Mouse (Mus musculus) embryonic facial prominence, embryonic 10.5 days (tissue): ENCODE data around the gene Cit. TPM values are rescaled to one million over a fixed set of nuclear protein-coding genes. Genes with fewer than 3 reads are reported as not detected.

Experiments
- DNase-seq: peaks from one replicate; pipeline ENCODE4 v3.0.0-alpha.2; 2017; ENCODE audit warnings: low spot score
- H3K27ac ChIP-seq: fragments of 300-500 bp; sonication (generic); replicated peaks from 2 replicates; pipeline ENCODE4 v1.5.1; 2016; ENCODE audit warnings: mild to moderate bottlenecking
- H3K27me3 ChIP-seq: fragments of 300-500 bp; sonication (generic); replicated peaks from 2 replicates; pipeline ENCODE4 v1.6.1; 2016; ENCODE audit warnings: low read depth, mild to moderate bottlenecking; ENCODE audit not compliant: poor library complexity, severe bottlenecking
- H3K36me3 ChIP-seq: fragments of 300-500 bp; sonication (generic); replicated peaks from 2 replicates; pipeline ENCODE4 v1.6.1; 2016; ENCODE audit warnings: mild to moderate bottlenecking, moderate library complexity
- H3K4me1 ChIP-seq: fragments of 300-500 bp; sonication (generic); 2 replicates; pipeline ENCODE4 v1.6.1; 2016
- H3K4me3 ChIP-seq: fragments of 300-500 bp; sonication (generic); 2 replicates; pipeline ENCODE4 v1.5.1; 2016; ENCODE audit warnings: mild to moderate bottlenecking, moderate library complexity
- H3K9me3 ChIP-seq: fragments of 300-500 bp; sonication (generic); 2 replicates; pipeline ENCODE4 v1.6.1; 2016; ENCODE audit warnings: mild to moderate bottlenecking
- WGBS: fragments of 180-500 bp; shearing (Covaris S2); methylation state at CpG from one replicate; pipeline ENCODE4 v1.1.7; 2016; 5-methylcytosine and 5-hydroxymethylcytosine counted together
- polyA plus RNA-seq: library from polyadenylated mRNA; unstranded; fragments of >200 nt; fragmentation: Nextera tagmentation; extraction: Ambion mirVana; gene quantifications from 2 replicates; pipeline ENCODE4 v1.2.1, GENCODE M21; 2016

Cit gene
- polyA plus RNA-seq, 1 experiment from 2014 or later, result 41.3 TPM

DNA sequence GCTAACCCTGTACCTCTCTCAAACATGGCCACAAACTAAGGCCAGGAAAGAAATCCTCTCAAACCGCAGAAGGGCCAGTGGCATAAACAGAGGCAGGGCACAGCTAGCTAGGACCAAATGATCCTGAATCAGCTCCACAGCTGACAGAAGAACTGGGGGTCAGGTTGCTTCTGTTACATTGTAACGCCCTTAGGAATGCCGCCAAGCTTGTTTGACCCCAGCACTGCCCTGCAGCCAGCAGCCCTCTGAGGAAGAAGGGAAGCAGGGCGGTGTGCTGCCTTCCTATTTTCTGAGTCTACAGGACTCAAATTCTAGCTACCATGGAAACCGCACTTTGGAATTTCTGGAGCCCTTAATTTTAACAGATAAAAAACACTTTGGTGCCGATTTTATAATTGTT lies 13.6 kb downstream of the Cit start:
- no peak overlapping the region for H3K4me3 ChIP-seq
- DNase-seq, result peak; percentile 55
- no peaks in the 10 kb centered on the region for H3K9me3 ChIP-seq
- H3K4me1 ChIP-seq, result peaks cover 11% of the 10 kb centered on the region
- no peak overlapping the region; the same call in 1 of the 2 replicates for H3K27ac ChIP-seq
- no peaks in the 10 kb centered on the region for H3K27me3 ChIP-seq
- 68% methylated on average over 6 of the region's 6 CpGs for WGBS
- peaks cover 90% of the 10 kb centered on the region for H3K36me3 ChIP-seq

DNA sequence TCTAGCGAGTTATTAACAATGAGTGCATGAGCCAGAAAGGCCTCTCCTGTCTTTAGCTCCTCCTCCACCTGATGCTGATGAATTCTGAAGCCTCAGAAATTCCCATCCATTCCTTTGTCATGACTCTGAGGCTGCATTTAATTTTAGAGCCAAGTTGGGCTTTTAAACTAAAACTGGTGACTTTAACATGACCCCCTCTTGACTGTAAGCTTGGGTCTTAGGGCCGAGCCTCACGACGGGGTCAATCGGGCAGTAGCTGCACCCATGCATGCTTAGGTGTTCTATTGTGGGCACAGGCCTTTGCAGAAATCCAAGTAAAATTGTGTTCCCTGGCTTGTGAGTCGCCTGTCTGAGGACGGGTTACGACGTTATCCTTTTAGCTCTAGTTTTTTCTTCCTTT lies 14.4 kb downstream of the Cit start:
- H3K27me3 ChIP-seq, result no peaks in the 10 kb centered on the region
- no peak for DNase-seq
- no peak overlapping the region; the same call in 1 of the 2 replicates for H3K27ac ChIP-seq
- H3K36me3 ChIP-seq, result peaks cover 90% of the 10 kb centered on the region
- peaks cover 11% of the 10 kb centered on the region for H3K4me1 ChIP-seq
- H3K9me3 ChIP-seq, result no peaks in the 10 kb centered on the region
- no peak overlapping the region for H3K4me3 ChIP-seq
- WGBS, result 86% methylated on average over 9 of the region's 9 CpGs

DNA sequence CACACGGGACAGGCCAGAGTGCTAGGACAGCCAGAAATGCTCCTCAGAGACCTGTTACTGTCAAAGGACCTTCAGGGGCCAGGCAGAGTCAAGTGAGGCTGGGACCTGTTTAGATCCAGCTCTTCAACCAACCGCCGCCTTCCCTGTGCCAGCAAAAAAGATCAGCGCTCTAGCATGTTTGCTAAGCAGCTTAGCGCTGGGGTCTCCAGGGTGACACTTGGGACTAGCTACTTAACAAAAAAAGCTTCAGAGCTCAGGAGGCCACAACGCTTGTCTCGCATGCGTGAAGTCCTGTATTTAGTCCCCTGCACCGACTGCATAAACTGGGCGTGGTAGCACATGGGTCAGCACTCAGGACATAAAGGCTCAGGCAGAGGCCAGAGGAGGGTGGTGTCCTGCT lies 16.9 kb downstream of the Cit start:
- 92% methylated on average over 10 of the region's 10 CpGs for WGBS
- H3K9me3 ChIP-seq, result no peaks in the 10 kb centered on the region
- H3K27me3 ChIP-seq, result no peaks in the 10 kb centered on the region
- H3K4me3 ChIP-seq, result no peak overlapping the region
- H3K4me1 ChIP-seq, result peaks cover 11% of the 10 kb centered on the region
- no peak overlapping the region for H3K27ac ChIP-seq
- H3K36me3 ChIP-seq, result peaks cover 94% of the 10 kb centered on the region
- DNase-seq, result no peak

DNA sequence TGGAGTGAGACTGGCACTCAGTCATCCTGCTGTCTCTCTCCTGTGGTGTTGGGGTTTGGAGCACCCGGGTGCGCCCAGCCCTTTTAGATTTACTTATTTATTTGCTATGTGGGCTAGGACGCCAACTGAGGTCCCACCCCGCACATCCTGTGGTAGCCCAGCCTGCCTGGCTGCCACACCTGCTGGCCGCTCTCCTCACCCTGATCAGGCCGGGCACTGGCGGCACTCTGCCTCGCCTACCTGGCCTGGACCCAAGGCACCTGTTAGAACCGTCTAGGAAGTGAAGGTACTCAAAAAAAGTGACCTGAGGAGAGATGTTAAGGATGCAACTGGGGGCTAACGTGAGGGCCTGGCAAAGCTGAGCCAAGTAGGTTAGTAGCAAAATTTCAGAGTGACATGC lies 17.4 kb downstream of the Cit start:
- Histone ChIP-seq H3K36me3 (peaks cover 93% of the 10 kb centered on the region), H3K9me3 (no peaks in the 10 kb centered on the region), H3K27me3 (no peaks in the 10 kb centered on the region), H3K4me1 (peaks cover 11% of the 10 kb centered on the region), H3K27ac (no peak overlapping the region), H3K4me3 (no peak overlapping the region)
- no peak for DNase-seq
- 94% methylated on average over 10 of the region's 10 CpGs for WGBS

DNA sequence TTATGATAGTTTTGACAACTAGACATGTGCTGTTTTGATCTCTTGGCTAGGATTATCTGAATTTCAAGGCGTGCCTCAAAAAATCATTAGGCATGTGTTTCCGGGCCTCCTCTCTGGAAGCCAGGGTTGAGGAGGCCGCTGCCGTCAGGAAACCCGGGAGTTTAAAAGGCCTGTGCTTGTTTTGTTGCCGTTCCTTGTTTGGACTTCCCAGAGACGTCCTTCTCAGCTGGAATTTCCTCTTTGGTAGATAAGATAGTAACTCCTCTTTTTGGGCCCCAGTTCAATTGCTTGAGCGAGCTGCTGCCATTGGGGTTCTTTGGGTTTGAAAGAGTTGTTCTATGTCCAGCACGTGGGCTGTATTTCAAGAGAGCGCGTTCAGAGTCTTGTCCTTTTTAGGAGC lies 21.2 kb downstream of the Cit start:
- no peak overlapping the region for H3K27ac ChIP-seq
- peaks cover 89% of the 10 kb centered on the region for H3K36me3 ChIP-seq
- H3K4me3 ChIP-seq, result no peak overlapping the region
- H3K9me3 ChIP-seq, result no peaks in the 10 kb centered on the region
- H3K27me3 ChIP-seq, result no peaks in the 10 kb centered on the region
- 73% methylated on average over 11 of the region's 11 CpGs for WGBS
- DNase-seq, result no peak
- H3K4me1 ChIP-seq, result peaks cover 6% of the 10 kb centered on the region; the same call in 1 of the 2 replicates

DNA sequence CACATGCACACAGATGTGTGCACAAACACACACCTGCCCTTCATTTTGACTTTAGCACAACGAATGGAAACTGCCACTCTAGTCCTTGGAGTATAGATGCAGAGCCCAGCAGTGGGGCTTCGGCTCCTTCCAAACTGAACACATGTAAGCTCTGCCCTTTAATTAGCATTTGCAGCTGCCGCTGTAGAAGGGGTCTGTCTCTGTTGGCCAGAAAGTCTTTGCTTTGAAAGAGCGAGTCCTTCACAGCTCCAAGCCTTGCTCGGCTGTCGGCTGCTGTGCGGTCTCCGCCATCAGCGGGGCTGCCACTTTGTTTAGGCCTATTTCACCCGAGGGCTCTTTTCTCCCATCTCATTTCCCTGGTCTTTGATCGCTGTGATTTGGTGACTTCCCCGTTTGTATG lies 23.5 kb downstream of the Cit start:
- WGBS, result 81% methylated on average over 12 of the region's 12 CpGs
- no peaks in the 10 kb centered on the region for H3K9me3 ChIP-seq
- no peak overlapping the region for H3K4me3 ChIP-seq
- DNase-seq, result no peak
- H3K27ac ChIP-seq, result 0 out of 2 replicates have a peak overlapping the region, but pooled peaks have one; percentile 19
- peaks cover 83% of the 10 kb centered on the region for H3K36me3 ChIP-seq
- peaks cover 6% of the 10 kb centered on the region; the same call in 1 of the 2 replicates for H3K4me1 ChIP-seq
- H3K27me3 ChIP-seq, result no peaks in the 10 kb centered on the region

DNA sequence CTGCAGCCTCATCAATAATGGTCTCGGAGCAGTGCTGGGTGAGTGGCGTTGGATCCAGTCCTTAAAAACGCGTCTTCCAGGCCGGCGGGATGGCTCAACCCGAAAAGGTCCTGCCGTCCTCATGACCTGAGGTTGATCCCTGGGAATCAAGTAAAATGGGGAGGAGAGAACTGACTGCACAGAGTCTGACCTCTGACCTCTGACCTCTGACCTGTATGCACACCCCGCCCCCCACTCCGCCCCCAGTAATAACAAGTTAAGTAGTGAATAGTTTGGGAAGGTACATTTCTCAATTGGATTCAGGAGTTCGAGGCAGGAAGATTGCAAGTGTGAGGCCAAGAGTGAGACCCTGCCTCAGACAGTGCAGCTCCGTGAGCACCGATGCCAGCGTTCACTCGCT lies 24.1 kb downstream of the Cit start:
- Histone ChIP-seq H3K27me3 (no peaks in the 10 kb centered on the region), H3K4me1 (peaks cover 6% of the 10 kb centered on the region; the same call in 1 of the 2 replicates), H3K4me3 (no peak overlapping the region), H3K36me3 (peaks cover 83% of the 10 kb centered on the region), H3K27ac (no peak overlapping the region), H3K9me3 (no peaks in the 10 kb centered on the region)
- WGBS, result 77% methylated on average over 15 of the region's 15 CpGs
- DNase-seq, result no peak

DNA sequence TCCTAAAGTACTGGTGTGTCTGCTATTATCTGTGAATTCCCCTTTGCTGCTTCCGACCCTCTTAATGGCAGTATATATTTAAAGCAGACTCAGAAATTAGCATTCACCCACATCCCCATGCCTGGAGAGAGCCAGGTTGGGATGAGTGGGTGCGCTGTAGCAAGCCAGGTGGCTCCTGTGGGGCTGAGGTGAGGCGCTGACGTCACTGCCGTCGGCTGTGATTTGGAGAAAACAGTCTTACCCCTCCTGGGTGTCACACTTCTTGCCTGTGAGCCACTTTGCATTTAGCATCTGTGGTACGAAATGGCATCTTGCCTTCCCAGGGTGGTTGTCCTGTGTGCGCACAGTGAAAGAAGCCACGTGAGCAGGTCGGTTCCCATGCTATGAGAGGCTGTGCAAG lies 26.1 kb downstream of the Cit start:
- H3K4me1 ChIP-seq, result peaks cover 6% of the 10 kb centered on the region; the same call in 1 of the 2 replicates
- H3K27me3 ChIP-seq, result no peaks in the 10 kb centered on the region
- H3K27ac ChIP-seq, result no peak overlapping the region
- peaks cover 83% of the 10 kb centered on the region for H3K36me3 ChIP-seq
- DNase-seq, result no peak
- WGBS, result 94% methylated on average over 10 of the region's 10 CpGs
- H3K9me3 ChIP-seq, result no peaks in the 10 kb centered on the region
- H3K4me3 ChIP-seq, result no peak overlapping the region

DNA sequence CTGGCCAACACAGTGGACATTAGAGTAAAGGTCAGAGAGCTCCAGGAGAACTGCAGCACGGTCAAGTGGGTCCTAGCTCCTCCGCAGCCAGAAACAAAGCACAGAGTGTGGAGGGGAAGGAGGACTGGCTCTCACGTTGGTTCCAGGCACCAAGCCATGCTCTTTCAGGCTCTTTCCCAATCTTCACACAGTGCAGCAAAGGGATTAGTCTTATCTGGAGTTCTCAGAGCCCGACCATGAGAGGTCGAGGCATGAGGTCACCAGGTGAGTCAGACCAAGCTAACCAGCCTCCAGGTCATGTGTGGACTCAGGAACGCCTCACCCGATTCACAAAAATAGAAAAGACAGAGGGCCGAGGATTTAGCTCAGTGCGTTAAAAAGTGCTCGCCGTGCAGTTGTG lies 27.0 kb downstream of the Cit start:
- WGBS, result 91% methylated on average over 11 of the region's 11 CpGs
- H3K27ac ChIP-seq, result no peak overlapping the region
- peaks cover 83% of the 10 kb centered on the region for H3K36me3 ChIP-seq
- DNase-seq, result no peak
- H3K27me3 ChIP-seq, result no peaks in the 10 kb centered on the region
- no peak overlapping the region for H3K4me3 ChIP-seq
- H3K4me1 ChIP-seq, result peaks cover 6% of the 10 kb centered on the region; the same call in 1 of the 2 replicates
- H3K9me3 ChIP-seq, result no peaks in the 10 kb centered on the region

DNA sequence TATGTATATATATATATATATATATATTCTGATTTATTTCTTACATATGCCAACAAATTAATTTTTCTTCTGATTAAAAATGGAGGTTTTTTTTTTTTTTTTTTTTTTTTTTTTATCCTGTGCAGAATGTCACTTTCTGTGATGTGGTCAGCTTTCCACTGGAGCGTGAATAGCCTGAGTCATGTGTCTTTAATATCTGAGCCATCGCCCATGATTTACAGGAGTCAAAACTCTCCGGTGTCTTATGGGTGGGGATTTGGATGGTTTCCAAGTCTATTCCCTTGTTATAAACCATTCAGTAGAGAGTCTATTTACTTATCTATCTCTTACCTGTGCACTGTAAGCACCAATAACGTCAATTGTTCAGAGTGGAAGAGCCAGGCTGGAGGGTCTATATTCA lies 27.9 kb downstream of the Cit start:
- no peak for DNase-seq
- 94% methylated on average over 4 of the region's 4 CpGs for WGBS
- H3K9me3 ChIP-seq, result no peaks in the 10 kb centered on the region
- H3K36me3 ChIP-seq, result peaks cover 80% of the 10 kb centered on the region
- H3K4me1 ChIP-seq, result peaks cover 6% of the 10 kb centered on the region; the same call in 1 of the 2 replicates
- H3K4me3 ChIP-seq, result no peak overlapping the region
- H3K27ac ChIP-seq, result no peak overlapping the region
- H3K27me3 ChIP-seq, result no peaks in the 10 kb centered on the region

DNA sequence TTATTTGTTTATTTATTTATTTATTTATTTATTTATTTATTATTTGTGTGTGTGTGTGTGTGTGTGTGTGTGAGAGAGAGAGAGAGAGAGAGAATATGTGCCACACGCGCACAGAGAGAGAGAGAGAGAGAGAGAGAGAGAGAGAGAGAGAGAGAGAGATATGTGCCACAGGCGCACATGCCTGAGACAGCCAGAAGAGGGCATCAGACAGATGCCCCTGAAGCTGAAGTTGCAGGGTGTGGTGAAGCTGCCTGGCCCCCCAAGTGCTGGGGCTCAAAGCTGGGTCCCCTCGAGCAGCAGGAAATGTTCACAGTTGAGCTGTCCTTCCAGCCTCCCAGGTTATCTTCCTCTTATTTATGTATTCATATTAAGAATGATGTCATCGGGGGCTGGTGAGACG lies 32.3 kb downstream of the Cit start:
- Histone ChIP-seq H3K36me3 (peaks cover 70% of the 10 kb centered on the region), H3K9me3 (no peaks in the 10 kb centered on the region), H3K27me3 (no peaks in the 10 kb centered on the region), H3K4me3 (no peak overlapping the region), H3K4me1 (peaks cover 6% of the 10 kb centered on the region), H3K27ac (no peak overlapping the region)
- DNase-seq, result no peak
- 92% methylated on average over 6 of the region's 6 CpGs for WGBS

DNA sequence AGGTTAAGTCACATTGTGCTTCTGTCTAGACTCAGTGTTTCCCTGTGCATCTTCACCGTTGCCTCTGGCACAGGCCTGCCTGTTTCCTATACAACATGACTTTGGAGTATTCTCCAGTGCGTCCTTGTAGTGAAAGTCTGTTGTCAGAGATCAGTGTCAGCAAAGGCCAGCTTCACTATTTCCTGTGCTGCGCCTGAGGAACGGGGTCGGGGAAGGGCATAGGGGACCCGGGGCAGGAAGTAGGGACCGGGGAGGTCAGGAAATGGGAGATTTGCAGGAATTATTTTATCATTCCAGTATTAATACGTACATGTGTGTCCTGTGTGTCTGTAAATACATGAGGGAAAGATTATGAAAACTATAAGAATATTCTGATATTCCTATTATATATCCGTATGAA lies 37.1 kb downstream of the Cit start:
- H3K4me3 ChIP-seq, result no peak overlapping the region
- 66% methylated on average over 9 of the region's 9 CpGs for WGBS
- H3K36me3 ChIP-seq, result peaks cover 73% of the 10 kb centered on the region

DNA sequence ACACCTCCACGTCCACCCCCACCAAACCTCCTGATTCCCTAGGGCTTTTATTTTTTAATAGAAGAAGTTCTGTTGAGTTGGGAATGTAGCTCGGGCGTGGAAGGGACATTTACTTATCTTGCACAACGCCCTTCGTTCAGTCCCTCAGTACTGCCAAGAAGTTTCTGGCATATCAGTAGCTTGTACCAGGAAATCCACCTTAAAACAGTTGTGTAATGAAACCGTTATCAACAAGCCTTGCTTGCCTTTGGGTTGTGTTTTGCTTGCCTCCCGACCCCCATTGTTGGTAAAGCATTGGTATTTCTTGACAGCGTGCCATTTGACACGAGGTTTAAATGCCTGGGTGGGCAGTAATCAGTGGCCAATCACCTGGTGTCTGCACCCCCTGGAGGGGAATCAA lies 39.4 kb downstream of the Cit start:
- Histone ChIP-seq H3K4me3 (no peak overlapping the region), H3K36me3 (peaks cover 74% of the 10 kb centered on the region), H3K27ac (no peak overlapping the region), H3K9me3 (peaks cover 4% of the 10 kb centered on the region; the same call in 1 of the 2 replicates), H3K27me3 (no peaks in the 10 kb centered on the region), H3K4me1 (peaks cover 6% of the 10 kb centered on the region)
- no peak for DNase-seq
- 88% methylated on average over 9 of the region's 9 CpGs for WGBS

More for the DNA sequence above, 37.1 kb downstream of the Cit start:
- H3K27ac ChIP-seq, result no peak overlapping the region
- no peaks in the 10 kb centered on the region for H3K27me3 ChIP-seq
- peaks cover 6% of the 10 kb centered on the region for H3K4me1 ChIP-seq
- H3K9me3 ChIP-seq, result no peaks in the 10 kb centered on the region
- no peak for DNase-seq

DNA sequence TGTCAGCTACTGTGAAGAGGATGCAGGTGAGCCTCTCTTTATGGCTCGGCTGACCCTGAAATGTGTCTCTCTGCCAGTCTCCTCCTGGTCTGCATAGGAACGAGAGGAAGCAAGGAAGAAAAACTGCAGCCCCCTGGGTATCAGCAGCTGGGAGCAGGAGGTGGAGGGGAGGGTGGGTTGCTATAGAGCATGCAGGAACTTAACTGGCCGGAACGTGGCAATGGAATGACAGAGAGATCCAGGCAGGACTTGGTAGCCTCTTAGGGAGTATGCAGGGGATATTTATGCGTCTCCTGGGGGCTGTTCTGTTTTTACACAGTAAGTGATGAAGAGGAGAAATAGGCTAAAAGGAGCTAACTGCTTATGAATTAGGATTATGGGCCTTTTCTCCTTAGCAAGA lies 48.7 kb downstream of the Cit start:
- Histone ChIP-seq H3K27me3 (no peaks in the 10 kb centered on the region), H3K27ac (no peak overlapping the region), H3K9me3 (no peaks in the 10 kb centered on the region), H3K4me3 (no peak overlapping the region), H3K36me3 (peaks cover 86% of the 10 kb centered on the region), H3K4me1 (no peaks in the 10 kb centered on the region)
- DNase-seq, result no peak
- 79% methylated on average over 5 of the region's 5 CpGs for WGBS
